Mouse (Mus musculus) hindbrain, postnatal 0 days (tissue): Measurements from ENCODE around the gene Tnfaip8l2. TPM values are rescaled to one million over a fixed set of nuclear protein-coding genes. Genes with fewer than 3 reads are reported as not detected.

Experiments used
- ATAC-seq: fragments of 200-750 bp; cut with Nextera tagmentation; 2 replicates; pipeline ENCODE4 v1.8.0; 2017; ENCODE audit warnings: mild to moderate bottlenecking, moderate TSS enrichment, moderate library complexity
- DNase-seq: peaks from one replicate; pipeline ENCODE4 v3.0.0-alpha.2; 2015; ENCODE audit warnings: low spot score
- H3K27ac ChIP-seq: fragments of 300-500 bp; sonication (generic); 2 replicates; pipeline ENCODE4 v1.5.1; 2014; ENCODE audit warnings: mild to moderate bottlenecking
- H3K27me3 ChIP-seq: fragments of 300-500 bp; sonication (generic); 2 replicates; pipeline ENCODE4 v1.6.1; 2014; ENCODE audit warnings: low read length, mixed read lengths; ENCODE audit not compliant: insufficient read depth
- H3K36me3 ChIP-seq: fragments of 300-500 bp; sonication (generic); 2 replicates; pipeline ENCODE4 v1.6.1; 2014; ENCODE audit warnings: low read length, mixed read lengths; ENCODE audit not compliant: insufficient read depth
- H3K4me1 ChIP-seq: fragments of 300-500 bp; sonication (generic); 2 replicates; pipeline ENCODE4 v1.6.1; 2014; ENCODE audit warnings: antibody characterized with exemption, low read length, mixed read lengths; ENCODE audit not compliant: insufficient read depth
- H3K4me2 ChIP-seq: fragments of 300-500 bp; sonication (generic); 2 replicates; pipeline ENCODE4 v1.6.1; 2014; ENCODE audit warnings: low read depth, mild to moderate bottlenecking, low read length, moderate library complexity, mixed read lengths
- H3K4me3 ChIP-seq: fragments of 300-500 bp; sonication (generic); 2 replicates; pipeline ENCODE4 v1.5.1; 2014; ENCODE audit warnings: low read length
- H3K9ac ChIP-seq: fragments of 300-500 bp; sonication (generic); replicated peaks from 2 replicates; pipeline ENCODE4 v1.6.1; 2014; ENCODE audit warnings: mild to moderate bottlenecking, low read length, moderate library complexity, mixed read lengths
- H3K9me3 ChIP-seq: fragments of 300-500 bp; sonication (generic); 2 replicates; pipeline ENCODE4 v1.6.1; 2016; ENCODE audit warnings: low read length, mixed read lengths
- CTCF ChIP-seq: IDR thresholded peaks from 2 replicates; pipeline ENCODE4 v1.5.1; 2016; ENCODE audit warnings: antibody characterized with exemption, control low read depth, low read depth
- WGBS: fragments of 180-500 bp; shearing (Covaris S2); extraction: QIAGEN DNeasy Blood & Tissue Kit; methylation state at CpG from one replicate; pipeline ENCODE4 v1.1.7; 2014; 5-methylcytosine and 5-hydroxymethylcytosine counted together
- polyA plus RNA-seq: library from polyadenylated mRNA; unstranded; fragments of >200 nt; fragmentation: Nextera tagmentation; extraction: Ambion mirVana; gene quantifications from 2 replicates; pipeline ENCODE4 v1.2.1, GENCODE M21; 2015
- total RNA-seq: library from RNA; depleted of rRNA; stranded (reverse); fragments of >200 nt; gene quantifications from 2 replicates; pipeline ENCODE4 v1.2.3, GENCODE M21; 2014

Gene Tnfaip8l2
- total and polyA plus RNA-seq, 2 experiments from 2014 or later, result 1.9 to 3.1 TPM

DNA sequence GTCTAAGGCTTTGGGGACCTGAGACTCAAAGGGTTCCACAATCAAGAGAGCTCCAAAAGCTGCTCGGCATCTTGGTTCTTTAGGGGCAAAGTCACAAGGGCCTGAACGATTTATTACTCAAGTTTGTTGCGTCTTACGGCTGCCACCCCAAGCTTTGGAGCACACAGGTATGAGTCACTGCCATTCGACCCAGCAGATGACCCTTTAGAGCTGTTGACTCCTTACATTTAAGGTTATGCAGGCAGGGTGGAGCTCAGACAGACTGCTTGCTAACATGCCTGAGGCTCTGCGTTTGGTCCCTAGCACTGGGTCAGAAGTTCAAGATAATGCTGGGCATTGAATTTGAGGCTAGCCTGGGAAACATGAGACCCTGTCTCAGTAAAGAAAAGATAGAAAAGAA lies 35.4 kb upstream of the Tnfaip8l2 start:
- H3K4me3 ChIP-seq, result no peak overlapping the region
- no peaks in the 10 kb centered on the region for H3K4me1 ChIP-seq
- H3K4me2 ChIP-seq, result no peak overlapping the region
- H3K36me3 ChIP-seq, result peaks cover 2% of the 10 kb centered on the region; the same call in 1 of the 2 replicates
- H3K27me3 ChIP-seq, result no peaks in the 10 kb centered on the region
- ATAC-seq (no peak), DNase-seq (no peak)
- no peaks in the 10 kb centered on the region for H3K9me3 ChIP-seq
- no peak for TF ChIP-seq CTCF
- H3K9ac ChIP-seq, result no peak overlapping the region
- H3K27ac ChIP-seq, result no peak overlapping the region
- WGBS, result 83% methylated on average over 6 of the region's 6 CpGs

DNA sequence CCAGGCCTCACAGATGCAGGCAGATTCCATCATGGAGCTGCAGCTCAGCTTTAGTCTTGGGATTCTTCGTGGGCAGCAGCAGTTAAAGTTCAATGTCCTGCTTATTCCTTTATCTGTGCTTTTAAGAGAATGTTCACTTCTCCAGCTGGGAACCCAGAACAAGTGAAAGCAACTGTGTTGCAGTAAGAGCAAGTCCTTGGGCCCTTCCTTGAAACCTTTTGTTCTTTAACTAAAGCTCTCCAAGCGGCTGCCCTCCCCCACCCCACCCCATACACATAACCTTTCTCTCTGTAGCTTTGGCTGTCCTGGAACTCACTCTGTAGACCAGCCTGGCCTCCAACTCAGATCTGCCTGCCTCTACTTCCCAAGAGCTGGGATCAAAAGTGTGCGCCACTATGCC lies 34.3 kb upstream of the Tnfaip8l2 start:
- no peak overlapping the region for H3K4me2 ChIP-seq
- no peak overlapping the region for H3K27ac ChIP-seq
- H3K4me1 ChIP-seq, result no peaks in the 10 kb centered on the region
- no peaks in the 10 kb centered on the region for H3K27me3 ChIP-seq
- no peak for DNase-seq
- H3K36me3 ChIP-seq, result peaks cover 10% of the 10 kb centered on the region
- WGBS, result 56% methylated on average over 3 of the region's 3 CpGs
- H3K4me3 ChIP-seq, result no peak overlapping the region
- TF ChIP-seq CTCF, result no peak
- no peaks in the 10 kb centered on the region for H3K9me3 ChIP-seq
- ATAC-seq, result no peak
- H3K9ac ChIP-seq, result no peak overlapping the region

DNA sequence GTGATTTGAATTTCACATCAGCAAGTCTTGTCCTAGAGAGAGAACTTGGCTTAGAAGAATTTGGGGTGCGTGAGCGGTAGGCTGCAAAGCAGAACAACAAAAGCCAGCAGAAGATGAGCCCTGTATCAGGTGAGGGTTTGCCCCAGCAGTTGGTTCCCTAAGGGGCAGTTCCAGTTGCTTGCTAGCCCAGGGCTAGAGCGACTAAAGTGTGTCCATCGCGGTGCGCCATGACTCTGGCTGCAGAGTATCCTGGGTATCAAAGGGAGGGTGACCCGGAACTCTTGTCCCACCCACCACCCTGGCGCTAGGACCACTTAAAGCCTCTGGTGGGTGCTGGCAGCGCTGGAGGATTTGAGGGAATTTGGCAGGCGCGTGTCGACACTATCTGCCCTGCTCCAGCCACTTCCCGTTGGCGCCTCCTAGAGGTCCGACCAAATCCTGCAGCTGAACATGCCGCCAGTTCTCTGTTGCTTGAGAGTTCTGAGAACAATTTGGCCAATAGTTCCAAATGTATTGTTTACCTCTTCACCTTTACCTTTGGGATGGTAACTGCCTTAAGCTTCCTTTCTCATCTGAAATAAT lies 31.9 kb upstream of the Tnfaip8l2 start:
- peak; percentile 87 for DNase-seq
- Histone ChIP-seq H3K4me3 (peak overlapping the region; percentile 2; the same call in 1 of the 2 replicates), H3K36me3 (peaks cover 32% of the 10 kb centered on the region), H3K4me1 (no peaks in the 10 kb centered on the region), H3K9me3 (no peaks in the 10 kb centered on the region), H3K9ac (no peak overlapping the region), H3K27me3 (no peaks in the 10 kb centered on the region), H3K27ac (no peak overlapping the region), H3K4me2 (peak overlapping the region; percentile 48)
- ATAC-seq, result peak; percentile 62
- peak; percentile 90 for TF ChIP-seq CTCF
- 17% methylated on average over 16 of the region's 16 CpGs for WGBS

DNA sequence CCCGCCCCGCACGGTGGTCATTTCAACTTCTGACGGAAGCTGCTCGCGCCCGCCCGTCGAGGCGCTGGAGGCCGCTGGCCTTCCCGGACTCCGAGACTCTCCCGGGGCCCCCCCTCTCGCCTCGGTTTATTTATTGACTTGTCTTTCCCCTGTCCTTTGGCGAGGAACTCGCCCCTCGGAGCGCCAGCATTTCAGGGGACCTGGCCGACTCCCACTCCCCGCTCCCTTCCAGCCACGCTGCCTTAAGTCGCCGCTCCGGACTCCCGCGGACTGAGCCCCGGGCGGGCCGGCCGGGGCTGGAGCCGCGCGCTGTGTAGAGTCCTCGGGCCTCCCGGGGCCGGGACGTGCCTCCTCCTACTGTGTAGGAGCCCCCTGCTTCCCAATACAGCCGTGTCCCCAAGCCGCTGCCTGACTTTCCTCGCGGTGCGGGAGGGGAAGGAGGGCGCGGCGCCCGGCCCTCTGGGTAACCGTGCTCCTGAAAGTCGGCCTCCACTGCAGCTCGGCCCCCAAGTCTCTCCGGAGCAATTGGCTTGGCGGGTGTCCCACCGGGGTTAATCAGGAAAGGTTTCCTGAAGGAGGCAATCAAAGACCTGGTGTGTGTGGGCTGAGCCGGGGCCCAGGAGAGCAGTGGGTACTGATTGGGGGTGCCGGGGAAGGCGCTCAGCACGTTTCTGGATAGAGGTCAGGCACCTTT lies 31.2 kb upstream of the Tnfaip8l2 start:
- H3K27ac ChIP-seq, result no peak overlapping the region
- WGBS, result 11% methylated on average over 58 of the region's 58 CpGs
- peaks cover 39% of the 10 kb centered on the region for H3K36me3 ChIP-seq
- H3K27me3 ChIP-seq, result no peaks in the 10 kb centered on the region
- H3K9me3 ChIP-seq, result no peaks in the 10 kb centered on the region
- no peaks in the 10 kb centered on the region for H3K4me1 ChIP-seq
- no peak for TF ChIP-seq CTCF
- 0 out of 2 replicates have a peak overlapping the region, but pooled peaks have one; percentile 40 for H3K9ac ChIP-seq
- H3K4me3 ChIP-seq, result peak overlapping the region; percentile 2; the same call in 1 of the 2 replicates
- ATAC-seq (peak; percentile 15; the same call in 1 of the 2 replicates), DNase-seq (peak; percentile 32)
- peak overlapping the region; percentile 48 for H3K4me2 ChIP-seq

GRCm38 (mm10) chr3:95172526-95173255 lies 30.5 kb upstream of the Tnfaip8l2 start:
- H3K4me3 ChIP-seq, result 0 out of 2 replicates have a peak overlapping the region, but pooled peaks have one; percentile 2
- no peak overlapping the region for H3K27ac ChIP-seq
- WGBS, result 34% methylated on average over 69 of the region's 84 CpGs
- H3K27me3 ChIP-seq, result no peaks in the 10 kb centered on the region
- H3K9ac ChIP-seq, result 0 out of 2 replicates have a peak overlapping the region, but pooled peaks have one; percentile 33
- H3K4me1 ChIP-seq, result no peaks in the 10 kb centered on the region
- no peak for TF ChIP-seq CTCF
- peak overlapping the region; percentile 48; the same call in 1 of the 2 replicates for H3K4me2 ChIP-seq
- DNase-seq, result no peak
- peaks cover 47% of the 10 kb centered on the region for H3K36me3 ChIP-seq
- H3K9me3 ChIP-seq, result no peaks in the 10 kb centered on the region
- no peak for ATAC-seq

- no peak overlapping the region for H3K4me2 ChIP-seq
- no peak overlapping the region for H3K4me3 ChIP-seq
- ATAC-seq (no peak), DNase-seq (no peak)
- H3K27me3 ChIP-seq, result no peaks in the 10 kb centered on the region
- no peak overlapping the region for H3K9ac ChIP-seq
- WGBS, result 80% methylated on average over 6 of the region's 6 CpGs
- H3K9me3 ChIP-seq, result no peaks in the 10 kb centered on the region
- no peaks in the 10 kb centered on the region for H3K4me1 ChIP-seq
- H3K27ac ChIP-seq, result no peak overlapping the region
- no peak for TF ChIP-seq CTCF
- peaks cover 57% of the 10 kb centered on the region for H3K36me3 ChIP-seq
Measured at GRCm38 (mm10) chr3:95171105-95171504, 28.9 kb upstream of the Tnfaip8l2 start.
